Mouse (Mus musculus) left cerebral cortex, adult 9 months (tissue): ENCODE measurements at regions not wholly inside any gene's neighbourhood (a gene's known extent, or its start where the extent isn't known, plus 50 kb on each side); places are given as distances from the start of the nearest gene placed in this dataset.

ENCODE experiments used
- DNase-seq, 2 experiments: peaks; one replicate each; pipeline ENCODE4 v3.0.0; 2022; ENCODE audit warnings: low spot score in 2 of 2

GRCm38 (mm10) chr13:39774554-39774953 is 586.7 kb downstream of the Ofcc1 start:
- no peak for DNase-seq

DNA sequence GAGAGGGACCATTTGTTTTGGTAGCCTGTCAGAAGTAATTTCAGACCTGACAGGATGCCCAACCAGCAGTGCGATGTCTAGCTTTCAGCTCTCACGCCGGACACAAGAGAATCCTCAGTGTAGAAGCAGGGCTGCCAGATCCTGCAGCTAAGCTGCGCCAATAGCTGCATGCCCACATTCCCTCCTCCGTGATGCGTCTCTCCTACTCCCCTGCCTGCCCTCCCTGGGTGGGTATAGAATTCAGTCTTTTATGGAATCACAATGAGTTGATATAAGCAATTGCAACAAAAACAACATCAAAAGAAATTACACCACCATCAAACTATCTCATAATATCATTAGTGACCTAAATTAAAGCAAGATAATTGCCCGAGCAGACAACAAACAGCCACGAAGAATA is 587.1 kb downstream of the Ofcc1 start:
- DNase-seq: no peak

- DNase-seq: no peak
Observed at GRCm38 (mm10) chr13:39769228-39769627, 592.0 kb downstream of the Ofcc1 start.

- DNase-seq: no peak
Observed at GRCm38 (mm10) chr13:39766897-39767296, 594.4 kb downstream of the Ofcc1 start.
